12 mouse cellular contexts compared by ENCODE assay signal in the genomic region with DNA sequence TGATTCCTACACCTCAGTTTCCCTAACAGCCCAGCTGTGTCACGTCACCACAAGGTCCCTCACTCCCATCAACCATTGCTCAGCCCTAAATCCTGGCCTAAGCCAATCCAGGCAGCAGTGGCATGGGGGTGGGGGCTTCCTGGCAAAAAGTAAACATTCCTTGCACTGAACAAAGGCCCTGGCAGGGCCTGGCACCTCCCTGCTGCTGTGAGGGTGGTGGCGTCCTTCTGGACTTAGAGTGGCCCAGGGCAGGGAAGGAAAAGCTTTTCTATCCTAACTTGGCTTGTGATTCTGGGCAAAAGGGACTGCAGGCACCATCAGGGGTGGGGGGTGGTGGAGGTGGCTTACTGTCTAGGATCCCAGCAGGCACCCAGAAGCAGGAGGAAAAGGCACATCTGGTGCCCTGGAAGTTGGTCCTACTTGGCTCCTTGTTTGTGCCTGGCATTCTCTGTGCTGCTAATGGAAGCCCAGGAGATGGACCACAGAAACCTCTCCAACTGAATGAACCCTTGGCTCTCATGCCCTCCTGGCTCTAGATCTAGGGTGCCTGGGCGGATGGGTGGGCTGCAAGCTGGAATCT. TPM values are rescaled to one million over a fixed set of nuclear protein-coding genes. Genes with fewer than 3 reads are reported as not detected.
DNase-seq lines count a peak whose midpoint lies in the region; ATAC-seq and TF ChIP-seq lines count a peak whose summit lies in the region.
"Had no signal": no experiment of that assay in that cellular context is flagged by ENCODE, and none has a peak within 500 bp of the region (broad histone marks: within the 10 kb centered on the region; RNA-seq: fewer than 3 reads in every experiment).

No protein-coding gene starts in this region.

- peaks cover 86% of the 10 kb centered on the region for H3K4me1 ChIP-seq in forebrain, embryonic 12.5 days
- peaks cover 44% of the 10 kb centered on the region for H3K4me1 ChIP-seq in forebrain, postnatal 0 days (ENCODE audit: insufficient read depth)
- peaks cover 98% of the 10 kb centered on the region for H3K4me1 ChIP-seq in limb, embryonic 12.5 days (replicated peaks)
- peaks cover 98% of the 10 kb centered on the region for H3K4me1 ChIP-seq in stomach, embryonic 14.5 days (ENCODE audit: control insufficient read depth, insufficient read depth, low read length)

- H3K4me3 ChIP-seq in forebrain, embryonic 12.5 days (replicated peaks) = no peak overlapping the region
- H3K4me3 ChIP-seq in forebrain, postnatal 0 days (ENCODE audit: low read depth, low read length) = no peak overlapping the region
- H3K4me3 ChIP-seq in limb, embryonic 12.5 days (replicated peaks) = no peak overlapping the region
- no peak overlapping the region for H3K4me3 ChIP-seq in stomach, embryonic 14.5 days (ENCODE audit: low read depth, low read length)
- H3K4me3 ChIP-seq: liver, embryonic 13.5 days; neural tube, embryonic 12.5 days had no signal

- no peak overlapping the region for H3K4me2 ChIP-seq in forebrain, embryonic 12.5 days
- H3K4me2 ChIP-seq in forebrain, postnatal 0 days (ENCODE audit: low read depth) = no peak overlapping the region
- H3K4me2 ChIP-seq in limb, embryonic 12.5 days = no peak overlapping the region
- no peak overlapping the region for H3K4me2 ChIP-seq in stomach, embryonic 14.5 days (replicated peaks; ENCODE audit: low read depth, low read length)
- H3K4me2 ChIP-seq: liver, embryonic 13.5 days; neural tube, embryonic 12.5 days had no signal

- H3K27me3 ChIP-seq in forebrain, embryonic 12.5 days = peaks cover 51% of the 10 kb centered on the region
- H3K27me3 ChIP-seq in forebrain, postnatal 0 days (ENCODE audit: insufficient read depth, low read length) = no peaks in the 10 kb centered on the region
- H3K27me3 ChIP-seq in limb, embryonic 12.5 days = no peaks in the 10 kb centered on the region
- H3K27me3 ChIP-seq in stomach, embryonic 14.5 days (ENCODE audit: control insufficient read depth, insufficient read depth, low read length) = no peaks in the 10 kb centered on the region

- ATAC-seq in forebrain, embryonic 12.5 days (ENCODE audit: low FRiP score) = no peak
- ATAC-seq in forebrain, postnatal 0 days = no peak
- ATAC-seq in limb, embryonic 12.5 days (ENCODE audit: insufficient number of reproducible peaks, insufficient read depth, low FRiP score, low TSS enrichment, low read depth) = no peak
- no peak for ATAC-seq in stomach, embryonic 14.5 days (ENCODE audit: insufficient number of reproducible peaks, insufficient read depth, low FRiP score, low read depth)

- peak overlapping the region; percentile 17; the same call in 1 of the 2 replicates for H3K9ac ChIP-seq in forebrain, embryonic 12.5 days
- H3K9ac ChIP-seq in forebrain, postnatal 0 days = no peak overlapping the region
- H3K9ac ChIP-seq in limb, embryonic 12.5 days (replicated peaks) = no peak overlapping the region; the same call in 1 of the 2 replicates
- H3K9ac ChIP-seq in stomach, embryonic 14.5 days (replicated peaks; ENCODE audit: low read depth, low read length) = no peak overlapping the region
- H3K9ac ChIP-seq: liver, embryonic 13.5 days; neural tube, embryonic 12.5 days had no signal

- H3K27ac ChIP-seq in forebrain, embryonic 12.5 days = no peak overlapping the region
- no peak overlapping the region for H3K27ac ChIP-seq in forebrain, postnatal 0 days (ENCODE audit: low read depth, low read length)
- peak overlapping the region; percentile 62; the same call in 1 of the 2 replicates for H3K27ac ChIP-seq in limb, embryonic 12.5 days
- H3K27ac ChIP-seq in stomach, embryonic 14.5 days (ENCODE audit: low read length) = peak overlapping the region; percentile 68; the same call in 1 of the 2 replicates
- H3K27ac ChIP-seq: liver, embryonic 13.5 days; neural tube, embryonic 12.5 days had no signal

- WGBS in forebrain, embryonic 12.5 days = 89% methylated on average over 3 of the region's 3 CpGs
- WGBS in forebrain, postnatal 0 days = 50% methylated on average over 3 of the region's 3 CpGs
- WGBS in limb, embryonic 12.5 days = 79% methylated on average over 3 of the region's 3 CpGs
- 56% methylated on average over 3 of the region's 3 CpGs for WGBS in stomach, embryonic 14.5 days

- DNase-seq in forebrain, postnatal 0 days = no peak
- DNase-seq in left cerebral cortex, postnatal 4 days = peak; percentile 75
- no peak for DNase-seq in left cerebral cortex, adult 18-20 months (ENCODE audit: low spot score in 2 of 2)
- DNase-seq in spleen, postnatal 10 days (ENCODE audit: low spot score in 2 of 2) = no peak
- DNase-seq in gastrocnemius, postnatal 10 days = no peak
- DNase-seq: B cell, adult 2 months; cerebellum, adult 18-20 months; liver, embryonic 13.5 days had no signal

- no peaks in the 10 kb centered on the region for H3K9me3 ChIP-seq in forebrain, embryonic 12.5 days
- no peaks in the 10 kb centered on the region for H3K9me3 ChIP-seq in forebrain, postnatal 0 days (ENCODE audit: low read length)
- no peaks in the 10 kb centered on the region for H3K9me3 ChIP-seq in limb, embryonic 12.5 days
- no peaks in the 10 kb centered on the region for H3K9me3 ChIP-seq in stomach, embryonic 14.5 days (ENCODE audit: control insufficient read depth, low read depth, low read length)
- H3K9me3 ChIP-seq: liver, embryonic 13.5 days; neural tube, embryonic 12.5 days had no signal

- no peak for TF ChIP-seq CTCF in forebrain, postnatal 0 days (IDR thresholded peaks at IDR 0.05; ENCODE audit: low read depth)

- intact Hi-C loops in left cerebral cortex, postnatal 4 days (cut with DNase I) = no loop called here

- peaks cover 11% of the 10 kb centered on the region; the same call in 1 of the 2 replicates for H3K36me3 ChIP-seq in forebrain, embryonic 12.5 days (replicated peaks)
- peaks cover 21% of the 10 kb centered on the region; the same call in 1 of the 2 replicates for H3K36me3 ChIP-seq in forebrain, postnatal 0 days (ENCODE audit: insufficient read depth)
- H3K36me3 ChIP-seq in limb, embryonic 12.5 days = peaks cover 63% of the 10 kb centered on the region
- peaks cover 10% of the 10 kb centered on the region; the same call in 1 of the 2 replicates for H3K36me3 ChIP-seq in stomach, embryonic 14.5 days (ENCODE audit: control insufficient read depth, insufficient read depth, low read length)
- H3K36me3 ChIP-seq: liver, embryonic 13.5 days had no signal

RNA-seq across cellular contexts. Expression of gene Sema3f, which starts 7.6 kb away (rescaled TPM):
- polyA plus RNA-seq in forebrain, embryonic 12.5 days (2016; fragmentation: Nextera tagmentation; extraction: Ambion mirVana) = 13.2 and 15.2 TPM in 2 replicates
- 56.6 and 61.4 TPM in 2 replicates for total RNA-seq in forebrain, postnatal 0 days (2014; rRNA removed)
- 7.1 and 7.8 TPM in 2 replicates for polyA plus RNA-seq in forebrain, postnatal 0 days (2015; fragmentation: Nextera tagmentation; extraction: Ambion mirVana)
- total RNA-seq in left cerebral cortex, postnatal 4 days (2021) = 10 to 100 TPM; 44.6 to 52.6 TPM
- 10 to 100 TPM; 13.1 to 13.9 TPM for total RNA-seq in left cerebral cortex, adult 18-20 months (2021)
- polyA plus RNA-seq in limb, embryonic 12.5 days (2016; fragmentation: Nextera tagmentation; extraction: Ambion mirVana) = 47.6 and 53.5 TPM in 2 replicates
- 30.2 and 33.2 TPM in 2 replicates for polyA plus RNA-seq in stomach, embryonic 14.5 days (2014; fragmentation: Nextera tagmentation; extraction: Ambion mirVana)
- 10 to 100 TPM; 11.9 to 18.0 TPM for total RNA-seq in gastrocnemius, postnatal 10 days (2021)

RNA-seq across cellular contexts. Expression of gene Gnat1, which starts 23.2 kb away (rescaled TPM):
- polyA plus RNA-seq in forebrain, embryonic 12.5 days (2016; fragmentation: Nextera tagmentation; extraction: Ambion mirVana) = 1.7 and 2.1 TPM in 2 replicates
- 0.24 TPM in 1 of 2 replicates, not detected in the other for total RNA-seq in forebrain, postnatal 0 days (2014; rRNA removed)
- polyA plus RNA-seq in forebrain, postnatal 0 days (2015; fragmentation: Nextera tagmentation; extraction: Ambion mirVana) = 0.73 and 1.8 TPM in 2 replicates
- 1 to 10 TPM in 1 of 2 experiments, under 1 TPM in 1; 0.30 to 1.1 TPM for total RNA-seq in left cerebral cortex, postnatal 4 days (2021)
- total RNA-seq in left cerebral cortex, adult 18-20 months (2021) = under 1 TPM; 0.35 to 0.73 TPM
- 2.1 and 2.2 TPM in 2 replicates for polyA plus RNA-seq in limb, embryonic 12.5 days (2016; fragmentation: Nextera tagmentation; extraction: Ambion mirVana)
- polyA plus RNA-seq in stomach, embryonic 14.5 days (2014; fragmentation: Nextera tagmentation; extraction: Ambion mirVana) = 1.8 and 2.4 TPM in 2 replicates
- total RNA-seq in gastrocnemius, postnatal 10 days (2021) = not detected

RNA-seq across cellular contexts. Expression of gene Slc38a3, which starts 33.4 kb away (rescaled TPM):
- 8.5 and 10.6 TPM in 2 replicates for polyA plus RNA-seq in forebrain, embryonic 12.5 days (2016; fragmentation: Nextera tagmentation; extraction: Ambion mirVana)
- total RNA-seq in forebrain, postnatal 0 days (2014; rRNA removed) = 43.5 and 60.9 TPM in 2 replicates
- 38.7 and 39.8 TPM in 2 replicates for polyA plus RNA-seq in forebrain, postnatal 0 days (2015; fragmentation: Nextera tagmentation; extraction: Ambion mirVana)
- 10 to 100 TPM; 65.0 to 68.4 TPM for total RNA-seq in left cerebral cortex, postnatal 4 days (2021)
- 10 to 100 TPM; 66.6 to 84.4 TPM for total RNA-seq in left cerebral cortex, adult 18-20 months (2021)
- polyA plus RNA-seq in limb, embryonic 12.5 days (2016; fragmentation: Nextera tagmentation; extraction: Ambion mirVana) = 3.5 and 5.0 TPM in 2 replicates
- 3.7 and 7.1 TPM in 2 replicates for polyA plus RNA-seq in stomach, embryonic 14.5 days (2014; fragmentation: Nextera tagmentation; extraction: Ambion mirVana)
- total RNA-seq in gastrocnemius, postnatal 10 days (2021) = 10 to 100 TPM; 17.6 to 20.4 TPM

Comparison
In these comparisons a context has a peak if more than half of its experiments do, and no peak if none do; other contexts are left out.
1. H3K27ac ChIP-seq: peak in limb, embryonic 12.5 days (single experiment) and stomach, embryonic 14.5 days (single experiment); none in forebrain, embryonic 12.5 days (single experiment) and forebrain, postnatal 0 days (single experiment).